Mouse (Mus musculus): ENCODE results near the gene Zfp422. TPM values are rescaled to one million over a fixed set of nuclear protein-coding genes. Genes with fewer than 3 reads are reported as not detected.

Zfp422 gene
- total and polyA plus RNA-seq, 2 experiments from 2014 or later = 79.8 to 114 TPM

GRCm38 (mm10) chr6:116664830-116665229 is 36.0 kb upstream of the Zfp422 start:
- Histone ChIP-seq H3K36me3 (ENCODE audit: insufficient read depth) (no peaks in the 10 kb centered on the region), H3K27ac (ENCODE audit: low read depth, low read length) (no peak overlapping the region), H3K4me2 (ENCODE audit: low read depth) (no peak overlapping the region), H3K4me3 (ENCODE audit: low read depth, low read length) (no peak overlapping the region), H3K27me3 (ENCODE audit: insufficient read depth, low read length) (no peaks in the 10 kb centered on the region), H3K9ac (no peak overlapping the region), H3K9me3 (ENCODE audit: low read length) (no peaks in the 10 kb centered on the region), H3K4me1 (ENCODE audit: insufficient read depth) (no peaks in the 10 kb centered on the region)
- WGBS = 85% methylated on average over 3 of the region's 3 CpGs
- ATAC-seq (no peak), DNase-seq (no peak)
- TF ChIP-seq CTCF (IDR thresholded peaks at IDR 0.05; ENCODE audit: low read depth) = no peak

- no peak for DNase-seq
Measured at GRCm38 (mm10) chr6:116664031-116664430, 35.2 kb upstream of the Zfp422 start.

DNA sequence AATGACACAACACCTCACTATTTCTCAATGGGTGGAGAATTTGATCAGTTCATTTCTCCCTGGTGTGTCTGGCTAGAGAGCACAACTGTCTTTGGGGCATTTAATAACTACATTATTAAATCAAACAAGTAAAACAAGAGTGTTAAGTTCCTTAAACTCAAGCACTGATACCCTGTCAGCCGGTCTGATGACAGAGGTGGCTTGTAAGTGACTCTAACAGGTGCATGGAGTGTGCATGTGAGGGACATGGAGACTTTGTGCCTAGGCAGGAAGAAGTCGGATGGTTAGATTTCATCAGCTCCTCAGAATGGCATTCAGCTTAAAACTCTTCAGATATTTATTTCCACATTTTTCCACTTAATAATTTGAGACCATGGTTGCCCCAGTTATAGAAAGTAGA is 34.6 kb upstream of the Zfp422 start:
- Histone ChIP-seq H3K4me2 (ENCODE audit: low read depth) (no peak overlapping the region), H3K9me3 (ENCODE audit: low read length) (no peaks in the 10 kb centered on the region), H3K4me1 (ENCODE audit: insufficient read depth) (no peaks in the 10 kb centered on the region), H3K4me3 (ENCODE audit: low read depth, low read length) (no peak overlapping the region), H3K9ac (no peak overlapping the region), H3K27me3 (ENCODE audit: insufficient read depth, low read length) (no peaks in the 10 kb centered on the region), H3K27ac (ENCODE audit: low read depth, low read length) (no peak overlapping the region), H3K36me3 (ENCODE audit: insufficient read depth) (no peaks in the 10 kb centered on the region)
- ATAC-seq (no peak), DNase-seq (no peak)
- no peak for TF ChIP-seq CTCF (IDR thresholded peaks at IDR 0.05; ENCODE audit: low read depth)
- 90% methylated on average over 2 of the region's 2 CpGs for WGBS

More at GRCm38 (mm10) chr6:116664031-116664430, 35.2 kb upstream of the Zfp422 start:
- no peaks in the 10 kb centered on the region for H3K9me3 ChIP-seq (ENCODE audit: low read length)
- no peak overlapping the region for H3K4me3 ChIP-seq (ENCODE audit: low read depth, low read length)
- H3K27me3 ChIP-seq (ENCODE audit: insufficient read depth, low read length) = no peaks in the 10 kb centered on the region
- H3K27ac ChIP-seq (ENCODE audit: low read depth, low read length) = no peak overlapping the region
- H3K4me1 ChIP-seq (ENCODE audit: insufficient read depth) = no peaks in the 10 kb centered on the region
- no peak for ATAC-seq
- no peak for TF ChIP-seq CTCF (IDR thresholded peaks at IDR 0.05; ENCODE audit: low read depth)
- 84% methylated on average over 6 of the region's 6 CpGs for WGBS
- no peak overlapping the region for H3K4me2 ChIP-seq (ENCODE audit: low read depth)
- no peaks in the 10 kb centered on the region for H3K36me3 ChIP-seq (ENCODE audit: insufficient read depth)
- H3K9ac ChIP-seq = no peak overlapping the region

DNA sequence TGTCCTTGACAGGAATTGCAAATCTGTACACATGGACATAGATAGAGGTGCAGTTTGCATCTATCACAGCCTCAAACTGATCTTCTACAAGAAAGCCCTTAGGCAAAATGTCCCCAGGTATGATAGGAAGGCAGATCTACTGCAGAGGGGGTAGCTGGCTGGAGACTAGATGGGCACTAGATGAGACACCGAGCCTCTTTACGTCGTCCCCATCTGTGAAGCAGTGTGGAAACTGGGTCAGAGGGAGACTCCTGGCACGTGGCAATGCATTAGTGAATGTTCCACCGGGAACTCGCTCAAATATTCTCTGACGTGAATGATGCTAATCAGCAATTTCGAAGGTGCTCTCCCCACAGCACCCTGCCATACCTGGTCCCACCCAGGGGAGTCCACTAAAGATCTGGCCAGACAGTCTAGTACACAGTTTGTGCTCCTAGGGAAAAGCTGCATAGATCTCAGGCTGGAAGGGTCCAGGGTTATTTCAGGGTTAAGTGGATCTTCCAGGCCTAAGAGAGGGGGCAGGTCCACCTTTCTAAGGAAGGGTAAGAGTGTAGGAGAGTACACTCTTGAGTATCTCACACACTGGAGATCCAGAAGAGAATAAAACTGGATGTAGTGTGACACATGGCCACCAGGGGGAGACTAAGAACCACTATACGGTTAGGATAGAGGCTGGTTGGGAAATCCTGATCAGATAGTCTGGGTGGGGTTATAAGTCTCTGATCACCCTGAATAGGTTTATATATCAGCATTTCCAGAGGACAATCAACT is 25.1 kb upstream of the Zfp422 start:
- Histone ChIP-seq H3K4me3 (ENCODE audit: low read depth, low read length) (no peak overlapping the region), H3K27ac (ENCODE audit: low read depth, low read length) (no peak overlapping the region), H3K9ac (no peak overlapping the region), H3K36me3 (ENCODE audit: insufficient read depth) (no peaks in the 10 kb centered on the region), H3K4me2 (ENCODE audit: low read depth) (no peak overlapping the region), H3K4me1 (ENCODE audit: insufficient read depth) (no peaks in the 10 kb centered on the region), H3K27me3 (ENCODE audit: insufficient read depth, low read length) (no peaks in the 10 kb centered on the region), H3K9me3 (ENCODE audit: low read length) (no peaks in the 10 kb centered on the region)
- TF ChIP-seq CTCF (IDR thresholded peaks at IDR 0.05; ENCODE audit: low read depth) = peak; percentile 91
- DNase-seq (peak; percentile 90), ATAC-seq (peak; percentile 93)
- 59% methylated on average over 9 of the region's 9 CpGs for WGBS

GRCm38 (mm10) chr6:116653191-116653590 is 24.4 kb upstream of the Zfp422 start:
- 64% methylated on average over 3 of the region's 3 CpGs for WGBS
- no peak for TF ChIP-seq CTCF (IDR thresholded peaks at IDR 0.05; ENCODE audit: low read depth)
- no peak overlapping the region for H3K4me2 ChIP-seq (ENCODE audit: low read depth)
- no peak overlapping the region for H3K27ac ChIP-seq (ENCODE audit: low read depth, low read length)
- no peaks in the 10 kb centered on the region for H3K4me1 ChIP-seq (ENCODE audit: insufficient read depth)
- ATAC-seq (no peak), DNase-seq (no peak)
- H3K27me3 ChIP-seq (ENCODE audit: insufficient read depth, low read length) = no peaks in the 10 kb centered on the region
- H3K9ac ChIP-seq = no peak overlapping the region
- H3K4me3 ChIP-seq (ENCODE audit: low read depth, low read length) = no peak overlapping the region
- H3K36me3 ChIP-seq (ENCODE audit: insufficient read depth) = no peaks in the 10 kb centered on the region
- H3K9me3 ChIP-seq (ENCODE audit: low read length) = no peaks in the 10 kb centered on the region

DNA sequence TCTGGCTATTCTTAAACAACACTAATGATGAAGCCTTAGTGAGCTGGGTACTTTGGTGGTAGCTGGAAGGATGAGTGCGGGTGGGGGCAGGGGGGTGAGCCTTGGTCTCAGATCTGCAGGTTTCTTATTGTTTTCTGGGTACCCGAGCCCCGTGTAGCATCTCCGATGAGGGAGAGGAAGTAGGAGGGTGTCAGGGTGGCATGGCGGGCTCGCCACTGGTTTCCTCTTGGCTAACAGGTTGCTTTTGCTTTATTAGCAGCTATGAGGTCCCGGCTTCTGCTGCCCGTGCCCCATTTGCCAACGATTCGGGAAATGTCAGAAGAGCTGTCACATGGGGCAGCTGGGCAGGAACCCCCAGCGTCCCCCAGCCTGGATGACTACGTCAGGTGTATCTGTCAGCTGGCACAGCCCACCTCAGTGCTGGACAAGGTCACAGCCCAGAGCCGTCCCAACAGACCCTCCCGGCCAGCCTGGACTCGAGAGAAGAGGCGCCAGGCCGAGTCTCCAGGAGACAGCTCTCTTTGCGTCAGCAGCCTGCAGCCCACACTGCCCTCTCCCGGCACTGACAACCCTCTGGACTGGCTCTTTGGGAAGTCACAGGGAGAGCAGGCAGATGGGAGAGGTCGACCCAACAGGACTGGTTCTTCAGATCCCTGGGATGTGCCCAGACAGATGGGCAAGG is 22.8 kb upstream of the Zfp422 start:
- no peak overlapping the region for H3K27ac ChIP-seq (ENCODE audit: low read depth, low read length)
- no peaks in the 10 kb centered on the region for H3K27me3 ChIP-seq (ENCODE audit: insufficient read depth, low read length)
- no peak overlapping the region for H3K9ac ChIP-seq
- no peak for DNase-seq
- no peaks in the 10 kb centered on the region for H3K9me3 ChIP-seq (ENCODE audit: low read length)
- TF ChIP-seq CTCF (IDR thresholded peaks at IDR 0.05; ENCODE audit: low read depth) = 0 out of 2 replicates have a peak, but pooled peaks have one; percentile 17
- 85% methylated on average over 20 of the region's 20 CpGs for WGBS
- no peaks in the 10 kb centered on the region for H3K4me1 ChIP-seq (ENCODE audit: insufficient read depth)
- H3K4me3 ChIP-seq (ENCODE audit: low read depth, low read length) = no peak overlapping the region
- ATAC-seq = no peak
- no peak overlapping the region for H3K4me2 ChIP-seq (ENCODE audit: low read depth)
- H3K36me3 ChIP-seq (ENCODE audit: insufficient read depth) = no peaks in the 10 kb centered on the region

GRCm38 (mm10) chr6:116650406-116650805 is 21.6 kb upstream of the Zfp422 start, which contains the start of gene Depp1:
TSS of gene Depp1 (plus strand) at chr6:116650609.
- Histone ChIP-seq H3K27ac (ENCODE audit: low read depth, low read length) (no peak within 1 kb of the TSS), H3K27me3 (ENCODE audit: insufficient read depth, low read length) (no peaks in the 10 kb centered on the region), H3K9me3 (ENCODE audit: low read length) (no peaks in the 10 kb centered on the region), H3K4me1 (ENCODE audit: insufficient read depth) (no peaks in the 10 kb centered on the region), H3K4me2 (ENCODE audit: low read depth) (no peak within 1 kb of the TSS), H3K9ac (no peak within 1 kb of the TSS), H3K4me3 (ENCODE audit: low read depth, low read length) (no peak within 1 kb of the TSS), H3K36me3 (ENCODE audit: insufficient read depth) (no peaks in the 10 kb centered on the region)
- WGBS = 75% methylated on average over 6 of the region's 6 CpGs
- no peak for TF ChIP-seq CTCF (IDR thresholded peaks at IDR 0.05; ENCODE audit: low read depth)
- no peak for ATAC-seq
- DNase-seq = no peak

All from forebrain, postnatal 0 days (tissue).